Mouse (Mus musculus) CD8-positive naive resting alpha-beta T cell, adult 2 months (primary cell): ENCODE results near the gene Arf3.
A peak's percentile ranks its signal among the peaks of the same experiment; 100 is the strongest.
"Not testable (repeated sequence)": the region's sequence is repeated elsewhere in the genome, so short reads cannot be mapped to it uniquely, and the experiment has no call there.

Experiments
- DNase-seq, 2 experiments: peaks; one replicate each; pipeline ENCODE4 v3.0.0; 2022; ENCODE audit warnings: low read depth in 2 of 2, low spot score in 2 of 2

Arf3 gene

DNA sequence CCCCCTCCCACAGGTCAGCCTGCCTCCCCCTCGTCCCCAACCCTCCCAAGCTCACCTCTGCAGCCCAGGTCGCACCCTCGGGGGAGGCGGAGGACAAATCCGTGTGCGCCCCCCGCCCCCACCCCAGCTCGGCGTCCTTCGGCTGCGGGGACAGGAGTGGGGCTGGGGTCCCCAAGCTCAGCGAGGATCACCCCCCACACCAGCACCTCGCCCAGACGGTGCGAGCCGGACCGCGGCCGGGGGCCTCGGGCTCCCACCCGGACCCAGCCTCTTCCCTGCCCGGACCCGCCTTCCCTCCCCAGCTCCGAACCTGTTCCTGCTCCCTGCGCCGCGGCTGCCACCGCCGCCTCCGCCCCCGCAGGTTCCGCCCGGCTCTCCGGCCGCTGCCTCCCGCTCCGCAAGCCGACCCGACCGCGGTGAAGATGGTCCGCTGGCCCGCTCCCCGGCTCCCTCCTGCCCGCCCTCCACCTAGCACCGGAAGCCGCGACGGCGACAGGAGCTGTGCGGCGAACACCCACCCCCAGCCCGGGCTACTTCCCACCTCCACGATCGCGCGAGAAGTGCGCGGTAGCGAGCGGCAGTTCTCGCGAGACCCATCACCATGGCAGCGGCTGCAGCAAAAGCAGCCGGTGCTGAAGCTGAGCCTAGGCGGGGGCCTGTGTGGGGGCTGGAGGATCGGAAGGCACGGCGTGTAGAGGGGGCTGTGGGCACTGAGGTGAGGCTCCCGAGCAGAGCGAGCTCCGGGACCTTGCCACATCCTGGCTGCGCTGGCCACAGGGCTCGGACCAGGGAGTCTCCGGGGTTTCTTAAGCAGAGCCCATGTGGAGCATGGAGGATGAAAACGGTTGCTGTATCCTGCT lies at the start of gene Arf3:
TSS of gene Arf3 (minus strand) at position 545 of the 860 bp plus-strand sequence.
- peak; percentile 94 to 96 for DNase-seq

DNA sequence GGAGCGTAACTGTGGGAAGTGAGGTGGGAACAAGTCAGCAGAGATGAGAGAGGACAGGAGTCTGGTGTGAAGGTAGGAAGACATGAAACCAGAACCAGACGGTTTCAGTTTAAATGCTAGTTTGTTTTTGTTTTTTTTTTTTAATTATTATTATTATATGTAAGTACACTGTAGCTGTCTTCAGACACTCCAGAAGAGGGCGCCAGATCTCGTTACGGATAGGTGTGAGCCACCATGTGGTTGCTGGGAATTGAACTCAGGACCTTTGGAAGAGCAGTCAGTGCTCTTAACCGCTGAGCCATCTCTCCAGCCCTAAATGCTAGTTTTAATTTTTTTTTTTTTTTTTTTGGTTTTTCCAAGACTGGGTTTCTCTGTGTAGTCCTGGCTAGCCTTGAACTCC lies 47.2 kb upstream of the Arf3 start:
- not testable (repeated sequence) for DNase-seq

DNA sequence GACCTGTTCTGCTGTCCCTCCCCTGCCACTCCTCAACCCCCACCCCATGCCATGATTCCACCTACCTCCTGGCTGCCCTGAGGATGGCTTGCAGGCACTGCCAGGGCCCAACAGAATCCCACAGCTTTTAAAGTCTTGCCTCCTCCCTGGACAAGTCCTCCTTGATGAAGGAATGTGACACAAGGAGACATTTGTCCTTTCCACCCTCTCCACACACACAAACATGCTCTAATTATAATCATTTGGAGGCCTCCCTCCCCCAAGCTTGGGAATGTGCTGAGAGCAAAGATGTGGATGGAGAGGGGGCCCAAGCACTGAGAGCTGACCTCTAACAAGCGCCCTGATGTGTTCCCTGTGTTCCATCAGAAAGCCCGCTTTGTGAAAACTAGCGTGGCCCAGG lies 46.4 kb upstream of the Arf3 start, which contains the start of gene Ddn:
TSS of gene Ddn (minus strand) at position 101 of the 400 bp plus-strand sequence.
- DNase-seq = no peak

DNA sequence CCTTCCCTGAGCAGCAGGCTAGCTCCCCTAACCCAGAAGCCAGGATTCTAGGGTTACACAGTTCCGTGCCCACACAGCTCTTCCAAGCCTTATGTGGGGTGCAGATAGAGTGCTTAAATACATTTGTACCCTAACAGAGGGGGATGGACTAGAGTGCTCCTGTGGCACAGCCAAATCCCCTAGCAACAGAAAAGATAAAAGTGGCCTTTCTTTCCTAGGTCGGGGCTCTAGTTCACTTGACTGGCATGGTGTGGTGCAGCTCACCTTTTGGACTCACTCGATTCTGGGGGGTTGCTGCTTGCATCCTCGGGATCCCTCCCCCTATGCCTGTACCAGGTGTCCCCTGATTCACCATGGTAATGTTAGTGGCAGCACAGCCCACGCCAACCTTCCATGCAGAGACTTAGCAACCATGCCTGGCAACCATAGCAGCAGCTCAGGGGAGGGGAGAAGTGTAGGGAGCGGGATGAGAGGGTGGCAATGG lies 45.7 kb upstream of the Arf3 start:
- DNase-seq = no peak

DNA sequence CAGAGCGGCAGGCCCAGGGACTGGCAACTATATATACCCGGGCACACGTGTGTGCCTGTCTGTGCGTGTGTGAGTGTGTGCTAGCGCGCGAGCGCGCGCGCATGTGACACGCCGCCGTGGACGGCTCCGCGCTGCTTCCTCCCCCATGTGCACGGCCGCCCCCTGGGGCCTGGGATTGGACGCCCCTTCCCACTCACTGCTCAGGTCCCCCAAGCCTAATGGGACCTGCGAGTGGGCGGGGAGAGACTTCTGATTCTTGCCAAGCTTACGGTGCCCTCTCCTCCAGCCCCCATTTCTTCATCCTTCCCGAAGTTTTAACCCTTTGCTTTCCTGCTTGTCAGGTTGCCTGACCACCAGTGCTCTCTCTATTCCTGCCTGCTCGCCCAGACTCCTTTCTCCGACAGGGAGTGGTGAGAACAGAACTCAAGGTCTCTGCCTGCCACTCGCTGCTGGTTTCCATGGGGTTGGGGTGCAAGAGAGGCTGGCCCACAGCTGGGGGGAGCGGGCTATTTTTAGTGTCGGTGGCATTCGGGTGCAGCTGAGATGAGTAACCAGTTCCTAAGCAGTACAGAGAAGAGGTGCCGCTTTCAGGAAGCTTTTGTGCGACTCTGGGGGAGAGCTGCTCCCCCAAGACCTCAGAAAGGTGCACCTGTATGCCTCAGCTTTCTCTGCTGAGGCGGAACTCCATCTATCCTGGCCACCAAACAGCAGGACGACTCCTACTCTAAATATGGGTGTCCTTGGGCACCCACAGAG lies 45.1 kb upstream of the Arf3 start:
- DNase-seq = peak; percentile 49 to 60

DNA sequence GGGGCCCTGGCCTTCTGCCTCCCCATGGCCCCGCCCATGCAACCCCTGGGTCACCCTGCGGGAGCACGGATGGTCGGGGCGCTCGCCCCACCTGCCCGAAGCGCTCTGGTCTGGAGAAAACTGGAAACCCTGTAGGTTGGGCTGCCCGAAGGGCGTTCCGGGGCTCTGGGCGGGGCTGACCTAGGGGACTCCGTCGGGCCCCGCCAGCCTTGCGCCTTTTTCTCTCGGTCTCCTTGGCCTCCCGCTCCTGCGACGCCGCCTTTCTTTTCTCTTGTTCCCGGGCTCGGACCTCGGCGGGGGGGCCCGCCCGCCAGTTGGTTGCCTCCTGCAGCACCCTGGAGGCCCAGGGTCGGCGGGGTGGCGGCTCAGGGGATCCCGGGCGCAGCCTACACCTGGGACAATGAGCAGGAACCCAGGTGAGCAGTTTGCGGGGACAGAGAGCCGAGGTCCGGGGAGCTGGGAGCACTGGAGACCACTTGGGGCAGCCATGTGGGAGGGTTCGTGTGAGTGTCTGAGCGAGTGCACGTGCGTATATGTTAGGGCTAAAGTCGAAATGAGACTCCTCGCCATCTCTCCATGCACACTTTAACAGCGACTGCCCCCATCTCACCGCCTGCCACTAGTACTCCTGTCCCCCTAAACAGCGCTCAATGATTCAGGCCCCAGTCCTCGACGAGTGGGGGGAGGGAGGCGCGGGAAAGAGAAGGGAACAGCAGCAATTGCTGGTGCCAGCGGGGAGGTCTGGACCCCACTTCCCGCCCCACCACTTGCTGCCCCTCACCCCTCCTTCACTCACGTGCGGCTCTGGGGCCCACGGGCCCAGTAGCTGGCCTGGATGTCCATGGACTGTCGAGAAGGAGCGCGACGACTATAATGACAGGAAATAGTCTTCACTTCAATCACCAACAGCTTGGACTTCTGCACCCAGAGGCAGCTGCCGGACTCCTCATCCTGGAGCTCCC lies 44.1 kb upstream of the Arf3 start:
- DNase-seq = no peak

DNA sequence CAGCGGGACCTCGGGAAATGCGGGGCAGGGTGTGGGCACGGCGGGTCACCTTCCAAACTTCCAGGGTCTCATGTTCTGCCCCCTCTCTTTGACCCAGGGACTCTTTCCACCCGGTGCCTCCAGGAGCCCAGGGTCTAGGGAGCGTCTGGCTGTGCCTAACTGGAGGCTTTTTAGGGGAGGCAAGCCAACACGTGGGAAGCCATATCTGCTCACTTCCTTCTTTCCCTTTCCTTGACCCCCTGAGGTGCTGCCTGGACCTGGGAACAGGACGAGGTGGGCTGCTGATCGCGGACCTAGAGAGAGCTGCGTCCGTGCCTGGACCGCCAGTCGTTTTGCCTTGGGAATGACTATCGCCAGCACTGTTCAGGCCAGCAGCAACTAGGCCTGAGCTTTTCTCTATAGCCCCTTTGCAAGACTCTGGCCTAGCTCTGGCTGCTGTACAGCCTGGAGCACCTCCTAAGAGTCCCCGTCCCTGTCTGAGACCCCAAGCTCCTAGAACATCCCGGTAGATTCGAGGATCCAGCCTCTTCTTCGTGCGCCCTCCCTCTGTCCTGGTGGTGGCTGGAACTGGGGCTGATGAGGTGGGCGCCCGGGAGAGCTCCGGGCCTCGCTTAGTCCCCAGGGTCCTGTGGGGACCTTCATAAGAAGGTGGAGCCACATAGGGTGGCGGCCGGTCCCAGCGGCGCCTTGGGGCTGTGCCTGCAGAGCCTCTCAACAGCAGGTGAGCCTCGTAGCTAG lies 43.2 kb upstream of the Arf3 start:
- DNase-seq = no peak

DNA sequence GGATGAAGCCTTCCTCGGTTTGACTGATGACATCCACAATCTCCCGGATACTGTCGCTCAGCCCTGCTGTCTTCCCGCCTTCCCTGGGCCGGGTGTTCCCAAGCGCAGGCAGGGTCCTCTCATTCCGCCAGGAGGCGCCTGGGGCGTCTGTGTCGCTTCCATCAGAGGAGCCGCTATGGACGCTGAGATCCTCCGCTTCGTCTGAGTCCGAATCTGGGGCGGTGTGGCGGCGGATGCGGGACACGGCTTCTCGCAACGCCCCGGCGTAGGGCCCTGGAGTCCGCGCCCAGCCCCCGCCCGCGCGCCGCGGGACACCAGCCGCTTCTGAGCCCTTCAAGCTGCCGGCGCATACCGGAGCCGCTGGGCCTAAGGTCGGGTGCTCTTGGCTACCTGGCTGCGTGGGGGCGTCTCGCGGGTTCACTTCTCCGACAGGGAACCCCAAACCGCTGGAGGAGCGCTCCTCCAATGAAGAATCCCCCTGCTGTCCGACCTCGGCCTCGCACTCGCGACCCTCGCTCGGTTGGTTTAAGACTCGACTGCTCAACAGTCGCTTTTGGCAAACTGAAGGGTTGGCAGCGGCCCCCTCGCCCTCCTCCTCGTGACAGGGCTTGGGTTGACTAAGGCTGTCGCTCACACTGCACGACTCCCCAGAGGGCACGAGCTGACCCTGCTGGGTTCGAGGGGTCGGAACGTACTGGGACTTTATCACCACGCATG lies 42.5 kb upstream of the Arf3 start:
- no peak for DNase-seq

DNA sequence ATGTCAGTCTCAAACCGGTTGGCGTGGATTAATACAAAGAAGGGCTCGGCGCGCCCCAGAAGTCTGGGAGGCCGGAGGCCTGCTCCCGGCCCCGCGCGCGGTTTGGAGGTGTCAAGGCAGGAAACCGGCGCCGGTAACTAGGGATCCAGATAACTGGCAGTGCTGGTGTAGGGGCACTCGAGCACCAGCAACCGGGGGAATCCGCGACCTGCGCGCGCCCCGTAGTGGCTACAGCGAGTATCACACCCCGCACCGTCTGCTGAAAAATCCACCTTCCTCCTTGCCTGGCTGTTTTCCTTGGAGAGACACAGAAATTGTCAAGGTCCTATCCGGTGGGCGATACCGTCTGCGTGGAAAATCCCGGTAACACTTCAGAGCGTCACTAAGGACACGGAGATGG lies 41.0 kb upstream of the Arf3 start:
- peak; percentile 67 to 81 for DNase-seq

DNA sequence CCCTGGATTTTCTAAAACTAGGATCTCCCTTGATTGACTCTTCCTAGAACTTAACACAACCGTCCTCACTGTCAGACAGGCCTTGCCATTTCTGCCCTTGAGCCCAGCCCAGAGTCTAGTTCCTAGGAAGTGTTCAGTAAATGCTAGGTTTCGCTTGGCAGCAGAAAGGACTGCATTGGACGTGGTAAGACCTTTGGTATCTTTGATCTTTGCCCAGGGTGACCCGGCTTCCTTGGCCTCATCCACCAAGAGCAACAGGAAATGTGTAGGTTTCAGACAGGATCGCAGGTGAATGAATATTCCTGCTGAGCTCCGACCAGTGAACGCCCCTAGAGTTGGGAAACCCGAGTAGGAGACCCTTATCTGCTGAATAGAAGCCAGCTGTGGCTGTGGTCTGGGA lies 39.9 kb upstream of the Arf3 start:
- DNase-seq = no peak

DNA sequence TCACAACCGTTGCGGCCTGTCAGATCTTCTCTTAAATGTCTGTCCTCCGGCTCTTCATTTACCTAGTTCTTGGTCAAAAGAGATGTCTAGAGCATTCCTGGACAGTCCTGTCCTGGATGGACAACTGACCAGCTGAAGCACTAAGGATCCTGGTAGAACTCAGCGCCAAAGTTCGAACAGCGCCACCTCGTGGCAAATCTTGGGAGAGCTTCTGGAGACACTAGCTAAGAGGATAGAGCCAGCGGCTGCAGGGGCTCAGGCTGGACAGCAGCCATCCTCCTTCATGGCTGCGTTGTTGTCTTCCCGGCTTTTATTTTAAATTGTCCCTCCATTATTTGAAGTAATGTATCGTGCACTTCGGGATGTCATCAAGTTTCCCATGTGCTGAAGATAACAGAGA lies 36.4 kb upstream of the Arf3 start:
- DNase-seq = peak; percentile 73 to 74

DNA sequence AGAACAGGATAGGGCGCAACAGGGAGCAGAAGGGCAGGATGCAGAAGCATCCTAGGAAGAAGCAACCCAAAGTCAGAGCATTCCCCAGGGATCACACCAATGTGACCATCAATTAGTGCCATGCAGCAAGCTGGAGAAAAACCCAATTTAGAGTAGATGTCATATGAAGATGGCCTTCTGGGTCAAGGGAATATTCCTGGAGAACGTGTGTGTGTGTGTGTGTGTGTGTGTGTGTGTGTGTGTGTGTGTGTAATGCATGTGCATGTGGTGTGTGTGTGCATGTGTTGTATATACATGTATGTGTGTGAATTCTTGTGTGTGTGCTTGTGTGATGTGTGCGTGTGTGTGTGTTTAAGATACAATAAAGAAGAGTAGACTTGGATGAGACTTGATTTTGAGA lies 35.9 kb upstream of the Arf3 start:
- DNase-seq = no peak

DNA sequence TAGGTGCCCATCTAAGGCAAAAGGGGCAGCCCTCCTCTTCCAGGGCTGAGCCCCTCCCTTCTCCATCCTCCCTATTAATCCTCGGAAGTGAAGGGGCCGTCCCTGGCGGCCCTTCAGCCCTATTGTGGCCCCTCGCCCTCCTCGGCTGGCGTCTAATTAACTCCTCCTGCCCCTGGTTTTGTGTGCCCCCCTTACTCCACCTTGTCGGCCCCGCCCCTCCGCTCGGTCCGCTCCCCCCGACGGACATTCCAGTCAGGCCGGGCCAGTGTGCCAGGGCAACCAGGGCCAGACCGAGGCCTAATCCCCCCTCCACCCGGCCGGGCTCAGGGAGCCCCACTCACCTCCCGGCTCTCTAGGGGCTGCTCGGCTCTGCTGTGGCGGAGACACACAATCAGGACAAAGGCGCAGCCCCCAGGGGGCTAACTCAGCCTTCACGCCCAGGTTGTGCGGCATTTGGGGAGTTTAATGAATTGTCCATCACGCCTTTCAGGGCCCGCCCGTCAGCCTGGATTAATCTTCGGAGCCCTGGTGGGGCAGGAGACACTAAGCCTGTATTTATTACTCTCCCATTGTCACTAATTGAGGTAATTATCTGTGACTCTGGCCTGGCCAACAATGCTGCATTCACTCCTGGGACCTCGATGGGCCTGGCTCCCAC lies 35.0 kb upstream of the Arf3 start:
- DNase-seq = no peak

DNA sequence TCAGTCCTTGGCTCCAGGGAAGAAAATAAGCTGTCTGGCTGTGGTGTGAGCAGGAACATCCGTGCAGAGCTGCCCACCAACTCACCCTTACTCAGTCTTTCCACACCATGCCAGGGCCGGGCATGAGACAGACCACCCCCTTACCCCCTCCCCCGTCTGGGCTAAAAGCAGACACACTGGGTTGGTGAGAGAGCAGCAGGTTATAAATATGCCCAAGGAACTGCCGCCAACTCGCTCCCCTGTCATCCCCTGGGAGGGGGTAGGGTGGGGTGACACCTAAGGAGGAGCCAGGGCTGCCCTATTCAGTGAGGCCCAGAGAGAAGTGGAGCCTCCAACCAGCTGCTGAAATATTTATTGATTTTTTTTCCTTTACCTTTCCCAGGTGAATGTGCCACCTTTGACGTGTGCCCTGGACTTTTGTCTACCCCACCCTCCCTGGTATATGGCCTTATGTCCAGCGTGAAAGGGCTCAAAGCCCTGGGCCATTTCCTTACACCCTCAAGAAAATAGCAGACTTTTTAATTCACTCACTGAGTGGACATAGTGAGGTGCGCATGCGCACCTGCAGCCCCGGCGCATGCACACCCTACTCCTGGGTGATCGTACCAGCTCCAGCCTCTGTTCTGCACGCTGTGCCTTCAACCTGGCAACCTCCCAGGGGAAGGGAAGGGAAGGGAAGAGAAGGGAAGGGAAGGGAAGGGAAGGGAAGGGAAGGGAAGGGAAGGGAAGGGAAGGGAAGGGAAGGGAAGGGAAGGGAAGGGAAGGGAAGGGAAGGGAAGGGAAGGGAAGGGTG lies 34.0 kb upstream of the Arf3 start:
- DNase-seq = no peak

DNA sequence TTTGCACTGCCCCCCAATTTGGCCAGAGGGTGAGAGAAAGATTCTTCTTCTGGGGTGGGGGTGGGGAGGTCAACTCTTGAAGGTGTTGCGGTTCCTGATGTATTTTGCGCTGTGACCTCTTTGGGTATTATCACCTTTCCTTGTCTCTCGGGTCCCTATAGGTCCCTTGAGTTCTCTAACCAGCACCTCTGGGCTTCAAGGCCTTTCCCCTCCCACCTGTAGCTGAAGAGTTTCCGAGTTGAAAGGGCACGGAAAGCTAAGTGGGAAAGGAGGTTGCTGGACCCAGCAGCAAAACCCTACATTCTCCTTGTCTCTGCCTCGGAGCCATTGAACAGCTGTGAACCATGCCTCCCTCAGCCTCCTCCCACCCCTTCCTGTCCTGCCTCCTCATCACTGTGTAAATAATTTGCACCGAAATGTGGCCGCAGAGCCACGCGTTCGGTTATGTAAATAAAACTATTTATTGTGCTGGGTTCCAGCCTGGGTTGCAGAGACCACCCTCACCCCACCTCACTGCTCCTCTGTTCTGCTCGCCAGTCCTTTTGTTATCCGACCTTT lies 30.2 kb upstream of the Arf3 start:
- DNase-seq = no peak

DNA sequence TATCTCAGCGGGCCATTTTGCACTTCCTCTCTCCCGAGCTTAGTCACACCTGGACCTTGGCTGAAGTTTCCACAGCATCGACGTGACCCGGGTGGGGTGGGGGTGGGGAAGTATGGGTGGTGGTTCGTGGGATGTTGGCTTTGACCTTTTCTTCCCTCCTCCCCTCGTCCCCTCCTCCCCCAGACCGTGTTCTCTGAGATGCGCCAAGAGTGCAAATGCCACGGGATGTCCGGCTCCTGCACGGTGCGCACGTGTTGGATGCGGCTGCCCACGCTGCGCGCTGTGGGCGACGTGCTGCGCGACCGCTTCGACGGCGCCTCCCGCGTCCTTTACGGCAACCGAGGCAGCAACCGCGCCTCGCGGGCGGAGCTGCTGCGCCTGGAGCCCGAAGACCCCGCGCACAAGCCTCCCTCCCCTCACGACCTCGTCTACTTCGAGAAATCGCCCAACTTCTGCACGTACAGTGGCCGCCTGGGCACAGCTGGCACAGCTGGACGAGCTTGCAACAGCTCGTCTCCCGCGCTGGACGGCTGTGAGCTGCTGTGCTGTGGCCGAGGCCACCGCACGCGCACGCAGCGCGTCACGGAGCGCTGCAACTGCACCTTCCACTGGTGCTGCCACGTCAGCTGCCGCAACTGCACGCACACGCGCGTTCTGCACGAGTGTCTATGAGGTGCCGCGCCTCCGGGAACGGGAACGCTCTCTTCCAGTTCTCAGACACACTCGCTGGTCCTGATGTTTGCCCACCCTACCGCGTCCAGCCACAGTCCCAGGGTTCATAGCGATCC lies 29.4 kb upstream of the Arf3 start:
- no peak for DNase-seq

DNA sequence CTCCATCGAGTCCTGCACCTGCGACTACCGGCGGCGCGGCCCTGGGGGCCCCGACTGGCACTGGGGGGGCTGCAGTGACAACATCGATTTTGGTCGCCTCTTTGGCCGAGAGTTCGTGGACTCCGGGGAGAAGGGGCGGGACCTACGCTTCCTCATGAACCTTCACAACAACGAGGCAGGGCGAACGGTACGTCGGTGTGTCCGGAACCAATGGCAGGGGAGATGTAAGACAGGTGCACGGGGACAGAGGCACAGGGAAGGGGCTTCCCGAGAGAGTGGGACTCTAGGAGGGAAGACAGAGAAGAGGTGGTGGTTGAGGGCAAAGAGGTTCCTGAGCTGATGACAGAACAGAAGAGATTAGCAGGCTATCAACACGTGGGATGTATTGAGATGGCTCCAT lies 28.8 kb upstream of the Arf3 start:
- no peak for DNase-seq
